Mouse (Mus musculus): ENCODE measurements around the gene Adcy1.

DNA sequence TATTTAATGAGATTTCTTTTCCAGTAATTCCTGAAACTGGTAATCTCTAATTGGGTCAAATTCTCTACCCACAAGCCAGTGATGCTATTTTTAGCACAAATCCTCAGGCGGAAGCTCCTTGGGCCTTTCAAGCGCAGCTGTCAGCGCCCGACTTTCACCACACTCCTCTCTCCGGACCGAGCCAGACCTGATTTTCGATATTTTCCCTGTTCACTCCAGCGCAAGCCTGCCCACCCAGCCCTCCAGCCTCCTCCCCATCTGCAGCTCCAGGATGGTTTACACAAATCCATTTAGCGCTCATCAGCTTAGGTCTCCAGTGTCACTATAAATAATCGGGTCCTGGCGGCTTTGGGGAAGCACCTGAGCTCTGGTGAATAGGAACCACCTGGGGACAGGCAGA, 7.2 kb upstream of the Adcy1 start:
- no peak for TF ChIP-seq CTCF (conservative IDR thresholded peaks at IDR 0.05; ENCODE audit: insufficient read depth, insufficient read length, low read depth, low read length)
- no peak for TF ChIP-seq POLR2A (IDR thresholded peaks at IDR 0.05; ENCODE audit: low read depth, low read length)
